ENCODE assay signal across 8 mouse cellular contexts in genomic region chr10:78779981-78780651, GRCm38 (mm10). TPM values are rescaled to one million over a fixed set of nuclear protein-coding genes. Genes with fewer than 3 reads are reported as not detected.
DNase-seq lines count a peak whose midpoint lies in the region; ATAC-seq and TF ChIP-seq lines count a peak whose summit lies in the region.

TSS of gene Slc1a6 (plus strand) at chr10:78780496.

- peak within 1 kb of the TSS; percentile 44 for H3K9ac ChIP-seq in kidney, embryonic 15.5 days

- peaks cover 5% of the 10 kb centered on the region; the same call in 1 of the 2 replicates for H3K4me1 ChIP-seq in cerebellum, adult 2 months (ENCODE audit: control insufficient read depth, insufficient read depth, low read length)
- peaks cover 11% of the 10 kb centered on the region for H3K4me1 ChIP-seq in kidney, embryonic 15.5 days

- H3K4me3 ChIP-seq in cerebellum, adult 2 months (replicated peaks; ENCODE audit: insufficient read depth, low read depth, low read length): peak within 1 kb of the TSS; percentile 62
- peak within 1 kb of the TSS; percentile 60 for H3K4me3 ChIP-seq in kidney, embryonic 15.5 days (replicated peaks)

- H3K4me2 ChIP-seq in kidney, embryonic 15.5 days: peak within 1 kb of the TSS; percentile 98

- 1% methylated on average over 31 of the region's 54 CpGs for WGBS in cerebellum, adult 2 months
- under 1% methylated on average over 39 of the region's 54 CpGs for WGBS in kidney, embryonic 15.5 days

- TF ChIP-seq POLR2A in cerebellum, adult 2 months (IDR thresholded peaks at IDR 0.05; ENCODE audit: borderline replicate concordance, insufficient read depth, low read length): peak; percentile 36; the same call in 1 of the 2 replicates

- no peaks in the 10 kb centered on the region for H3K36me3 ChIP-seq in kidney, embryonic 15.5 days

- peak within 1 kb of the TSS; percentile 31 for H3K27ac ChIP-seq in cerebellum, adult 2 months (ENCODE audit: insufficient read depth, low read length)
- no peak within 1 kb of the TSS for H3K27ac ChIP-seq in kidney, embryonic 15.5 days

- H3K9me3 ChIP-seq in kidney, embryonic 15.5 days (replicated peaks): no peaks in the 10 kb centered on the region

- ATAC-seq in frontal cortex, adult (ENCODE audit: low TSS enrichment): peak; percentile 58
- peak; percentile 76 for ATAC-seq in kidney, embryonic 15.5 days (replicated peaks; ENCODE audit: low FRiP score)

- no peak for TF ChIP-seq CTCF in cerebellum, adult 2 months (IDR thresholded peaks at IDR 0.05; ENCODE audit: borderline replicate concordance, insufficient read depth, low read depth, low read length)

- peak; percentile 82 for DNase-seq in heart, adult 11 months
- no peak for DNase-seq in heart, postnatal 25 days (ENCODE audit: low spot score)
- DNase-seq in cerebellum, adult 2 months: peak; percentile 70 to 77
- DNase-seq in liver: peak; percentile 23
- DNase-seq in neural tube, embryonic 10.5 days (ENCODE audit: extremely low spot score, low spot score): peak; percentile 30
- no peak for DNase-seq in thymus, postnatal 0 days (ENCODE audit: low spot score)

- intact Hi-C loops in heart, postnatal 25 days (cut with DNase I): no loop called here

- H3K27me3 ChIP-seq in cerebellum, adult 2 months (ENCODE audit: control insufficient read depth, insufficient read depth, low read length): no peaks in the 10 kb centered on the region
- H3K27me3 ChIP-seq in kidney, embryonic 15.5 days: peaks cover 8% of the 10 kb centered on the region

RNA-seq across cellular contexts. Expression of gene Slc1a6, which starts in this region (rescaled TPM):
- total RNA-seq in heart, postnatal 25 days (2021): not detected
- polyA plus RNA-seq in cerebellum, adult 2 months (2012; rRNA removed): 154 and 167 TPM in 2 replicates
- polyA plus RNA-seq in kidney, embryonic 15.5 days (2015; fragmentation: Nextera tagmentation; extraction: Ambion mirVana): 0.49 and 0.81 TPM in 2 replicates
- polyA plus RNA-seq in thymus, postnatal 0 days (2015; fragmentation: Nextera tagmentation; extraction: Ambion mirVana): 0.09 and 0.14 TPM in 2 replicates

Comparison
In these comparisons a context has a peak if more than half of its experiments do, and no peak if none do; other contexts are left out.
1. RNA of gene Slc1a6 (polyA plus RNA-seq): 154 to 167 TPM in cerebellum, adult 2 months; 0.49 to 0.81 TPM in kidney, embryonic 15.5 days and 0.09 to 0.14 TPM in thymus, postnatal 0 days; every median in the first group is over 10 times any median in the second.
2. DNase-seq: peak in heart, adult 11 months (single experiment), cerebellum, adult 2 months (2 of 2), liver (single experiment) and neural tube, embryonic 10.5 days (single experiment); none in heart, postnatal 25 days (single experiment) and thymus, postnatal 0 days (single experiment).
3. Peak in ATAC-seq, H3K4me3 ChIP-seq, H3K9ac ChIP-seq and H3K4me2 ChIP-seq in kidney, embryonic 15.5 days; RNA of the gene not detected or under 1 TPM.